Mouse (Mus musculus) CH12.LX (cell line): ENCODE data around the gene Zc3h4.

ENCODE experiments used
- CTCF ChIP-seq, 2 experiments: IDR thresholded peaks in 1 of 2; conservative IDR thresholded peaks in 1 of 2; 2 replicates each; pipeline ENCODE4 v1.5.1; 2011 to 2012; ENCODE audit warnings: low read depth in 2 of 2, low read length in 2 of 2, improper control_type of control experiment in 1 of 2, inconsistent platforms in 1 of 2, mild to moderate bottlenecking in 1 of 2, moderate library complexity in 1 of 2
- E2F4 ChIP-seq: IDR thresholded peaks from 2 replicates; pipeline ENCODE4 v1.6.1; 2011; ENCODE audit warnings: low read depth, low read length, improper control_type of control experiment; ENCODE audit not compliant: insufficient replicate concordance
- JUND ChIP-seq: conservative IDR thresholded peaks from 2 replicates; pipeline ENCODE4 v1.6.1; 2011; ENCODE audit warnings: low read depth, low read length, improper control_type of control experiment
- MXI1 ChIP-seq: IDR thresholded peaks from 2 replicates; pipeline ENCODE4 v1.6.1; 2011; ENCODE audit warnings: mild to moderate bottlenecking, low read depth, low read length, improper control_type of control experiment
- NELFE ChIP-seq: IDR thresholded peaks from 2 replicates; pipeline ENCODE4 v1.6.1; 2011; ENCODE audit warnings: low read depth, low read length, improper control_type of control experiment
- POLR2A ChIP-seq: IDR thresholded peaks from 2 replicates; pipeline ENCODE4 v1.6.1; 2011; ENCODE audit warnings: low read depth, mild to moderate bottlenecking, improper control_type of control experiment, low read length
- RAD21 ChIP-seq: IDR thresholded peaks from 2 replicates; pipeline ENCODE4 v1.6.1; 2011; ENCODE audit warnings: low read depth, mild to moderate bottlenecking, low read length, improper control_type of control experiment, moderate library complexity
- ZNF384 ChIP-seq: IDR thresholded peaks from 2 replicates; pipeline ENCODE4 v1.6.1; 2012; ENCODE audit warnings: low read depth, low read length, improper control_type of control experiment, inconsistent platforms

DNA sequence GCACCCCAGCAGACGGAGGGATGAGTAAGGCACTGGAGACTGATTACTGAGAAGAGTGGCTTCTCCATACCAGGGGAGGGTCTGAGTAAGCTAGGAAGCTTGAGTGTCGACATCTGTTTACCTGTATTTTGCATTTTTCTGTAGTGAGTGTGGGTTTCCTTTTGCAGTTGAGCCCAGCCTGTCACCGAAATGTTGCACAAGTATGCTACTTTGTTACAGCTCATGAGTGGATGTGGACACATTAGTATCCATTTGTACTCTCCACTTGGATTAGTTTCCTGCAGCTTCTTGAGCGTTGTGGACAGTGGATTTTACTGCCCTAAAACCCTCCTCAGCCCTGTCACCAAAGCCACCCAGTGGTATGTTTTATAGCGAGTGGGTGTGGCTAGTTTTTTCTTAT is 18.0 kb downstream of the Zc3h4 start:
- TF ChIP-seq MXI1 (no peak), CTCF (conservative IDR thresholded peaks at IDR 0.05 in 1 of 2, IDR thresholded peaks at IDR 0.05 in 1 of 2; ENCODE audit: low read depth in 2 of 2, low read length in 2 of 2) (no peak), POLR2A (no peak), NELFE (no peak), E2F4 (no peak), ZNF384 (no peak), RAD21 (no peak), JUND (no peak)
